Mouse (Mus musculus) midbrain, embryonic 14.5 days (tissue): ENCODE results near the gene Gm21977. TPM values are rescaled to one million over a fixed set of nuclear protein-coding genes. Genes with fewer than 3 reads are reported as not detected.
"Not testable (repeated sequence)": the region's sequence is repeated elsewhere in the genome, so short reads cannot be mapped to it uniquely, and the experiment has no call there.

Experiments used
- ATAC-seq: fragments of 200-750 bp; cut with Nextera tagmentation; 2 replicates; pipeline ENCODE4 v1.8.0; 2017; ENCODE audit warnings: moderate number of reproducible peaks, moderate library complexity; ENCODE audit not compliant: low FRiP score, low TSS enrichment
- DNase-seq: peaks from one replicate; pipeline ENCODE4 v3.0.0-alpha.2; 2015
- H3K27ac ChIP-seq: fragments of 300-500 bp; sonication (generic); replicated peaks from 2 replicates; pipeline ENCODE4 v1.5.1; 2014; ENCODE audit warnings: mild to moderate bottlenecking, low read depth, low read length, moderate library complexity
- H3K27me3 ChIP-seq: fragments of 300-500 bp; sonication (generic); 2 replicates; pipeline ENCODE4 v1.6.1; 2014; ENCODE audit warnings: low read length, control low read depth, mixed read lengths; ENCODE audit not compliant: control insufficient read depth, insufficient read depth
- H3K36me3 ChIP-seq: fragments of 300-500 bp; sonication (generic); 2 replicates; pipeline ENCODE4 v1.6.1; 2014; ENCODE audit warnings: low read length, control low read depth; ENCODE audit not compliant: control insufficient read depth, insufficient read depth
- H3K4me1 ChIP-seq: fragments of 300-500 bp; sonication (generic); 2 replicates; pipeline ENCODE4 v1.6.1; 2014; ENCODE audit warnings: mild to moderate bottlenecking, antibody characterized with exemption, low read length, control low read depth; ENCODE audit not compliant: control insufficient read depth, insufficient read depth
- H3K4me2 ChIP-seq: fragments of 300-500 bp; sonication (generic); 2 replicates; pipeline ENCODE4 v1.6.1; 2014; ENCODE audit warnings: mild to moderate bottlenecking, low read length, moderate library complexity
- H3K4me3 ChIP-seq: fragments of 300-500 bp; sonication (generic); replicated peaks from 2 replicates; pipeline ENCODE4 v1.5.1; 2014; ENCODE audit warnings: low read depth, low read length
- H3K9ac ChIP-seq: fragments of 300-500 bp; sonication (generic); replicated peaks from 2 replicates; pipeline ENCODE4 v1.6.1; 2014; ENCODE audit warnings: mild to moderate bottlenecking, low read length, moderate library complexity
- H3K9me3 ChIP-seq: fragments of 300-500 bp; sonication (generic); 2 replicates; pipeline ENCODE4 v1.6.1; 2016; ENCODE audit warnings: low read length, control low read depth, mixed read lengths; ENCODE audit not compliant: control insufficient read depth
- WGBS: fragments of 180-500 bp; shearing (Covaris S2); extraction: QIAGEN DNeasy Blood & Tissue Kit; methylation state at CpG from one replicate; pipeline ENCODE4 v1.1.7; 2014; 5-methylcytosine and 5-hydroxymethylcytosine counted together
- polyA plus RNA-seq: library from polyadenylated mRNA; unstranded; fragments of >200 nt; fragmentation: Nextera tagmentation; extraction: Ambion mirVana; gene quantifications from 2 replicates; pipeline ENCODE4 v1.2.1, GENCODE M21; 2014

Gene Gm21977
- polyA plus RNA-seq: not detected in 2 replicates

GRCm38 (mm10) chr14:42853377-42853776, at the start of gene Gm21977:
Gene Gm21977 (minus strand): TSS chr14:42853477.
- not testable (repeated sequence) for H3K9me3 ChIP-seq, H3K27me3 ChIP-seq, ATAC-seq, H3K9ac ChIP-seq, H3K27ac ChIP-seq, DNase-seq, H3K4me3 ChIP-seq, H3K36me3 ChIP-seq, H3K4me2 ChIP-seq, H3K4me1 ChIP-seq
- WGBS: no CpG with 5 or more reads among the region's 3 CpGs

Other genes starting within 250 kb of the Gm21977 start
- gene Gm3633, start 211.6 kb downstream of the Gm21977 start, polyA plus RNA-seq: not detected in 2 replicates
- gene Gm10378, start 197.5 kb downstream of the Gm21977 start, polyA plus RNA-seq: not detected in 2 replicates
- gene Gm3015, start 84.7 kb downstream of the Gm21977 start, polyA plus RNA-seq: not detected in 2 replicates
- gene Gm10377, start 55.5 kb downstream of the Gm21977 start, polyA plus RNA-seq: not detected in 2 replicates
- gene Gm8082, start 140.1 kb upstream of the Gm21977 start, polyA plus RNA-seq: not detected in 2 replicates
- gene Gm10376, start 162.2 kb upstream of the Gm21977 start, polyA plus RNA-seq: not detected in 2 replicates
- gene Gm8094, start 223.2 kb upstream of the Gm21977 start, polyA plus RNA-seq: not detected in 2 replicates
- not detected in 2 replicates for gene Gm8104, start 247.1 kb upstream of the Gm21977 start, polyA plus RNA-seq